Mouse (Mus musculus): ENCODE measurements at regions not wholly inside any gene's neighbourhood (a gene's known extent, or its start where the extent isn't known, plus 50 kb on each side); places are given as distances from the start of the nearest gene placed in this dataset.
A peak's percentile ranks its signal among the peaks of the same experiment; 100 is the strongest.

GRCm38 (mm10) chr11:113191006-113191405, 409.0 kb downstream of the Sox9 start:
- no peak for DNase-seq (ENCODE audit: low read depth)
- TF ChIP-seq CTCF (IDR thresholded peaks at IDR 0.05; ENCODE audit: borderline replicate concordance, extremely low read depth, insufficient read depth, insufficient read length): no peak
- no peak for TF ChIP-seq POLR2A (IDR thresholded peaks at IDR 0.05; ENCODE audit: borderline replicate concordance, extremely low read depth, insufficient read depth, insufficient read length, poor library complexity, severe bottlenecking)

- peak; percentile 95 for DNase-seq (ENCODE audit: low read depth)
- TF ChIP-seq CTCF (IDR thresholded peaks at IDR 0.05; ENCODE audit: borderline replicate concordance, extremely low read depth, insufficient read depth, insufficient read length) (no peak), POLR2A (IDR thresholded peaks at IDR 0.05; ENCODE audit: borderline replicate concordance, extremely low read depth, insufficient read depth, insufficient read length, poor library complexity, severe bottlenecking) (no peak)
These were observed 410.2 kb downstream of the Sox9 start for GRCm38 (mm10) chr11:113192086-113192856.

- DNase-seq (ENCODE audit: low read depth): no peak
- TF ChIP-seq POLR2A (IDR thresholded peaks at IDR 0.05; ENCODE audit: borderline replicate concordance, extremely low read depth, insufficient read depth, insufficient read length, poor library complexity, severe bottlenecking): no peak
- no peak for TF ChIP-seq CTCF (IDR thresholded peaks at IDR 0.05; ENCODE audit: borderline replicate concordance, extremely low read depth, insufficient read depth, insufficient read length)
These were observed 412.3 kb downstream of the Sox9 start for GRCm38 (mm10) chr11:113194144-113194827.

All from brain, embryonic 14.5 days (tissue).